Mouse (Mus musculus): ENCODE data around the gene 9230112D13Rik. TPM values are rescaled to one million over a fixed set of nuclear protein-coding genes. Genes with fewer than 3 reads are reported as not detected.

9230112D13Rik gene
- polyA plus RNA-seq, 2 experiments: not detected

GRCm38 (mm10) chr14:34562393-34562792 is 39.8 kb upstream of the 9230112D13Rik start:
- no peaks in the 10 kb centered on the region for H3K9me3 ChIP-seq (ENCODE audit: control insufficient read depth, low read length)
- H3K4me3 ChIP-seq (ENCODE audit: insufficient read depth in 1 of 2, low read depth in 2 of 2, low read length in 2 of 2): no peak overlapping the region
- no peak for ATAC-seq (ENCODE audit: insufficient read depth)
- H3K9ac ChIP-seq (replicated peaks): no peak overlapping the region
- H3K4me1 ChIP-seq (replicated peaks; ENCODE audit: control insufficient read depth in 2 of 2, insufficient read depth in 2 of 2, low read length in 1 of 2): no peaks in the 10 kb centered on the region
- 14% methylated on average over 2 of the region's 2 CpGs for WGBS (ENCODE audit: insufficient replicate concordance)
- no peak for TF ChIP-seq CTCF (IDR thresholded peaks at IDR 0.05; ENCODE audit: low read depth)
- no peak for TF ChIP-seq EP300 (IDR thresholded peaks at IDR 0.05; ENCODE audit: low read depth)
- DNase-seq (ENCODE audit: low read depth in 3 of 3, low spot score in 3 of 3): no peak
- no peaks in the 10 kb centered on the region for H3K36me3 ChIP-seq (replicated peaks; ENCODE audit: control insufficient read depth, insufficient read depth, low read depth)
- no peak overlapping the region for H3K27ac ChIP-seq
- no peak overlapping the region for H3K4me2 ChIP-seq (ENCODE audit: low read depth)
- no peaks in the 10 kb centered on the region for H3K27me3 ChIP-seq (ENCODE audit: control insufficient read depth, insufficient read depth, low read length)

DNA sequence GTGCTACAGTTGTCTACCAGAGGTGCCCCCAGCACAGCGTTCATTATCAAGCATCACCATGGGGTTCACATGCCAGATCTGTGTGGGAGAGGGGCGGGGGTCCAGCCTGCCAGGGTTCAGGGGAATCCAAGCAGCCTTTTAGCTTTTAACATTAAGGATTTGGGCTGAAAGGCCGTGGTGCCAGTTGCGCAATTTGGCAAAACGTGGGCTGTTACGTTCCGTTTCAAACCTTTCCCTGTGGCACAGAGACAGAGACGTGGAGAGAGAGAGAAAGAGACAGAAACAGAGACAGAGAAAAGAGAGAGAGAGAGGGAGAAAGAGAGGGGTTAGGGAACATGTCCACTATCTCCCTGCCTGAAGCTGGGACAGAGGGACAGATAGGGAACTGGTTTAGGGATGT is 39.0 kb upstream of the 9230112D13Rik start:
- Histone ChIP-seq H3K4me2 (ENCODE audit: low read depth) (no peak overlapping the region), H3K27me3 (ENCODE audit: control insufficient read depth, insufficient read depth, low read length) (no peaks in the 10 kb centered on the region), H3K4me1 (replicated peaks; ENCODE audit: control insufficient read depth in 2 of 2, insufficient read depth in 2 of 2, low read length in 1 of 2) (no peaks in the 10 kb centered on the region), H3K27ac (no peak overlapping the region), H3K9me3 (ENCODE audit: control insufficient read depth, low read length) (no peaks in the 10 kb centered on the region), H3K4me3 (ENCODE audit: insufficient read depth in 1 of 2, low read depth in 2 of 2, low read length in 2 of 2) (no peak overlapping the region), H3K9ac (replicated peaks) (no peak overlapping the region), H3K36me3 (replicated peaks; ENCODE audit: control insufficient read depth, insufficient read depth, low read depth) (no peaks in the 10 kb centered on the region)
- no peak for ATAC-seq (ENCODE audit: insufficient read depth)
- no peak for DNase-seq (ENCODE audit: low read depth in 3 of 3, low spot score in 3 of 3)
- TF ChIP-seq EP300 (IDR thresholded peaks at IDR 0.05; ENCODE audit: low read depth): no peak
- no peak for TF ChIP-seq CTCF (IDR thresholded peaks at IDR 0.05; ENCODE audit: low read depth)
- WGBS (ENCODE audit: insufficient replicate concordance): 63% methylated on average over 8 of the region's 8 CpGs

DNA sequence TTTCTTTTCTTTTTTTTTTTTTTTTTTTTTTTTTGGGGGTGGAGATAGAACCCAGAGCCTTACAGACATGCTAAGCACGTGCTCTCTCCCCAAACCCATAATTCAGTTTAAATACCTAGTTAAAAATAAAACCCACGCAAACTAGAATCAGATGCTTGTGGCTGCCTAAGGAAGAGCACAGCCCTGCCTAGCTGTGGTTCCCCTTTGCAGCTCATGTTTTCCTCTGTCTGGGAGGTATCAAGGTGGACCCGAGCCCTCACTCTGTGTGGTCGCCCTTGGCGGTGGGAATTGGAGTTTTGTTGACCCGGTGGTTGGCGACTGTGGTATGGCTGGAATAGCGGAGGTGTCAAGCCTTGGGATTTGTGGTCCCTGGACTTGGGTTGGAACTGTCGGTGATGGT is 36.3 kb upstream of the 9230112D13Rik start:
- ATAC-seq (ENCODE audit: insufficient read depth) (no peak), DNase-seq (ENCODE audit: low read depth in 3 of 3, low spot score in 3 of 3) (no peak)
- no peak overlapping the region for H3K9ac ChIP-seq (replicated peaks)
- H3K4me3 ChIP-seq (ENCODE audit: insufficient read depth in 1 of 2, low read depth in 2 of 2, low read length in 2 of 2): no peak overlapping the region
- H3K27me3 ChIP-seq (ENCODE audit: control insufficient read depth, insufficient read depth, low read length): no peaks in the 10 kb centered on the region
- H3K36me3 ChIP-seq (replicated peaks; ENCODE audit: control insufficient read depth, insufficient read depth, low read depth): no peaks in the 10 kb centered on the region
- no peaks in the 10 kb centered on the region for H3K4me1 ChIP-seq (replicated peaks; ENCODE audit: control insufficient read depth in 2 of 2, insufficient read depth in 2 of 2, low read length in 1 of 2)
- TF ChIP-seq CTCF (IDR thresholded peaks at IDR 0.05; ENCODE audit: low read depth) (no peak), EP300 (IDR thresholded peaks at IDR 0.05; ENCODE audit: low read depth) (no peak)
- H3K9me3 ChIP-seq (ENCODE audit: control insufficient read depth, low read length): no peaks in the 10 kb centered on the region
- 62% methylated on average over 9 of the region's 9 CpGs for WGBS (ENCODE audit: insufficient replicate concordance)
- H3K27ac ChIP-seq: no peak overlapping the region
- no peak overlapping the region for H3K4me2 ChIP-seq (ENCODE audit: low read depth)

- ATAC-seq (ENCODE audit: insufficient read depth) (no peak), DNase-seq (ENCODE audit: low read depth in 3 of 3, low spot score in 3 of 3) (no peak)
- Histone ChIP-seq H3K27ac (no peak overlapping the region), H3K4me2 (ENCODE audit: low read depth) (no peak overlapping the region), H3K4me3 (ENCODE audit: insufficient read depth in 1 of 2, low read depth in 2 of 2, low read length in 2 of 2) (no peak overlapping the region), H3K4me1 (replicated peaks; ENCODE audit: control insufficient read depth in 2 of 2, insufficient read depth in 2 of 2, low read length in 1 of 2) (no peaks in the 10 kb centered on the region), H3K36me3 (replicated peaks; ENCODE audit: control insufficient read depth, insufficient read depth, low read depth) (no peaks in the 10 kb centered on the region), H3K9me3 (ENCODE audit: control insufficient read depth, low read length) (no peaks in the 10 kb centered on the region), H3K27me3 (ENCODE audit: control insufficient read depth, insufficient read depth, low read length) (no peaks in the 10 kb centered on the region; the same call in 1 of the 2 replicates), H3K9ac (replicated peaks) (no peak overlapping the region)
- WGBS (ENCODE audit: insufficient replicate concordance): 56% methylated on average over 13 of the region's 13 CpGs
- TF ChIP-seq EP300 (IDR thresholded peaks at IDR 0.05; ENCODE audit: low read depth): no peak
- TF ChIP-seq CTCF (IDR thresholded peaks at IDR 0.05; ENCODE audit: low read depth): no peak
Measured at GRCm38 (mm10) chr14:34555211-34555610, 32.6 kb upstream of the 9230112D13Rik start.

GRCm38 (mm10) chr14:34554047-34554446 is 31.4 kb upstream of the 9230112D13Rik start:
- 53% methylated on average over 3 of the region's 3 CpGs for WGBS (ENCODE audit: insufficient replicate concordance)
- DNase-seq (ENCODE audit: low read depth in 3 of 3, low spot score in 3 of 3) (no peak), ATAC-seq (ENCODE audit: insufficient read depth) (no peak)
- H3K36me3 ChIP-seq (replicated peaks; ENCODE audit: control insufficient read depth, insufficient read depth, low read depth): no peaks in the 10 kb centered on the region
- TF ChIP-seq CTCF (IDR thresholded peaks at IDR 0.05; ENCODE audit: low read depth): no peak
- TF ChIP-seq EP300 (IDR thresholded peaks at IDR 0.05; ENCODE audit: low read depth): no peak
- H3K4me2 ChIP-seq (ENCODE audit: low read depth): no peak overlapping the region
- no peak overlapping the region for H3K4me3 ChIP-seq (ENCODE audit: insufficient read depth in 1 of 2, low read depth in 2 of 2, low read length in 2 of 2)
- no peaks in the 10 kb centered on the region for H3K4me1 ChIP-seq (replicated peaks; ENCODE audit: control insufficient read depth in 2 of 2, insufficient read depth in 2 of 2, low read length in 1 of 2)
- H3K27me3 ChIP-seq (ENCODE audit: control insufficient read depth, insufficient read depth, low read length): peaks cover 9% of the 10 kb centered on the region
- no peak overlapping the region for H3K9ac ChIP-seq (replicated peaks)
- no peaks in the 10 kb centered on the region for H3K9me3 ChIP-seq (ENCODE audit: control insufficient read depth, low read length)
- H3K27ac ChIP-seq: no peak overlapping the region
